Mouse (Mus musculus) lung, adult 2 months (tissue): ENCODE data around the gene Theg. TPM values are rescaled to one million over a fixed set of nuclear protein-coding genes. Genes with fewer than 3 reads are reported as not detected.

Source experiments
- DNase-seq: peaks from one replicate; pipeline ENCODE4 v3.0.0; 2022
- H3K4me1 ChIP-seq: fragments of 200-500 bp; 2 replicates; pipeline ENCODE4 v1.6.1; 2011; ENCODE audit warnings: low read length; ENCODE audit not compliant: control insufficient read depth, insufficient read depth
- H3K4me3 ChIP-seq: fragments of 200-500 bp; replicated peaks from 2 replicates; pipeline ENCODE3; 2011; ENCODE audit warnings: low read depth, mild to moderate bottlenecking, control low read depth, low read length; ENCODE audit errors: extremely low read depth
- CTCF ChIP-seq: fragments of 200-500 bp; IDR thresholded peaks from 2 replicates; pipeline ENCODE4 v1.5.1; 2011; ENCODE audit warnings: mild to moderate bottlenecking, low read length, control low read depth; ENCODE audit not compliant: insufficient read depth
- POLR2A ChIP-seq: fragments of 200-500 bp; IDR thresholded peaks from 2 replicates; pipeline ENCODE4 v1.6.1; 2011; ENCODE audit warnings: low read depth, mild to moderate bottlenecking, control low read depth, low read length, borderline replicate concordance; ENCODE audit errors: extremely low read depth
- WGBS: fragments of 180-500 bp; shearing (Covaris S2); methylation state at CpG from one replicate; pipeline ENCODE4 v1.1.7; 2018; 5-methylcytosine and 5-hydroxymethylcytosine counted together
- polyA plus RNA-seq: library from polyadenylated mRNA; depleted of rRNA; stranded (reverse); fragments of >200 nt; gene quantifications from 2 replicates; pipeline ENCODE4 v1.2.3, GENCODE M21; 2012

Theg gene
- polyA plus RNA-seq, 1 experiment = not detected

DNA sequence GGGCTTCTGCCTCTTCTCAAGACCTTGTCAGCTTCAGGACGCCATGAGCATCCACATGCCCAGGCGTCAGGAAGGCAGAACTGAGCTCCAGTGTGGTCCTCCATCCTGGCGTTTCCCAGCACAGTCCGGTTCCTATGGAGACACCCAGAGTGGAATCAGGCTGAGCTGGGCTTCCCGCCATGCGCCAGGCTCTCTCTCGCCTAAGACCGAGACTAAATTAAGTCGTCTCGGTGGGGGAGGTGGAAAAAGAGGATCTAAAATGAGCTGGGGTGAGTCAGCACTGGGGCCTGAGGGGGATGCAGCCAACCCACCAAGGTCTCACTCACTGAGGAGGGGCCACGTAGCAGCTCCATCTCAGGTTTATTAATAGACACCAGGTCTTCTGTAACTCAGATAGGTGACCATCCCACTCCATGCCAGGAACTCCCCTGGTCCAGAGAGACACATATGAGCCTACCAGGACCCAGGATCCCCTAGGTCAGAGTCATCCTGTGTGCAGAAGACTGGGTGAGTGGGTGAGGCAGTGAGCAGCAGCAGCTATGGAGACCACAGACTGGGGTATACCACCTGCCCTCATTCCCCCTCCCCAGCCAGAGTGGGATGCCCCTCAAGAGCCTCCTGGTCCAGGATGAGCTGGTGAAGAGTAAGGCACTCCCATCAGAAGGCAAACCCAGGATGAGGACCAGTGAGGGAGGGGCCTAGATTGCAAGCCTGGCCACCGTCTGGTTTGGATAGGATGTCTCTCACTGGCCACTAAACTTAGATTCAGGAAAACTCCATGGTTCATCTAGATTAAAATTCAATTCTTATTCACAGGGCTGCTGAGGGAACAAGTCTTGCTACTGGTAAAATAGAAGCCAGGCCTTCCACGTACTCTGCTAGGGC lies 10.2 kb upstream of the Theg start:
- DNase-seq = no peak
- Histone ChIP-seq H3K4me1 (no peaks in the 10 kb centered on the region), H3K4me3 (no peak overlapping the region)
- WGBS = 36% methylated on average over 13 of the region's 13 CpGs
- no peak for TF ChIP-seq CTCF
- no peak for TF ChIP-seq POLR2A

DNA sequence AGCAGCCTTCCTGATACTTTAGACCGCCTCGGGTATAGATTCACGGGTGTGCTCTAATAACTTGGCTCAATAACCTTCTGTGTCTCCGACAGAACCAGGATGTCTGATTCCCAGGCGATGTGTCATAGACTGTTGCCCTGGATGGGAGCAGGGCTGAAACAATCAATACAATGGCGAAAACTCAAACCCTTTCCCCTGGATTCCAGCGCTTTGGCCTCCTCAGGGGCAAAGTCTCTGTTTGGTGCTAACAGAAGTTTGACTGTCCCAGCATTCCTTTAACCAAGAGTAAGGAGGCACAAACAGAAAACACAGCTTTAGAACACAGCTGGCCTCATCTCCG lies 8.4 kb upstream of the Theg start:
- TF ChIP-seq CTCF (no peak), POLR2A (no peak)
- no peak for DNase-seq
- H3K4me1 ChIP-seq = no peaks in the 10 kb centered on the region
- 58% methylated on average over 8 of the region's 8 CpGs for WGBS
- H3K4me3 ChIP-seq = no peak overlapping the region

DNA sequence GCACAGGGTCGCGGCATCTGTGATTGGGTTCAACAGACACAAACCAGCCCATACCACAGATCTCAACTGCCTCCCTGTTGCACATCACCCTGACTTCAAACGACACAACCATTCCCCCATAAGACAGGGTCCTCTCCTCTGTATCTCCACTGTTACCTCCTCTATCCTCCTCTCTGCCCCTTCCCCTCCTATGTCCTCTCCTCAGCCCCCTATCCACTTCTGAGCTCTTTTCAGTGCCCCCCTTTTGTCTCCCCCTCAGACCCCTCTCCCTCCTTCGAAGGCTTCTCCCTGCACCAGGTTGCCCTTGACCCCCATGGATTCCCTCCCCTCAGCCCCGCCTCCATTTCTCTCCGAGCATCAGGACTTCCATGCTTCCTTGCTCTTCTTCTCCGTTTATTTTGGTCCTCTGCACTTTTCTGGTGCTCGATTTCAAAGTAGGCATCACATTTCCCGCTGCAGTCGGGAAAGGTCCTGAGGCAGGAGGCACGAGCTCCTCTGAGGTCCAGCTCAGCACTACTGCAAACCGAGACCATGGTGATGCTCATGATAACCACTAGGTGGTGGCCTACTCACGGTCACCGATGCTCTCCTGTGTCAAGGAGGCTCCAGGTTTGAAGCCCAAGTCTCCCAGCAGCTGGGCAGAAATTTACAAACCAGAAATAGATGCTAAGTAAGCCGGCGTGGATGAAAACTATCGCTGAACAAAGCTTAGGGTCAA lies 7.9 kb upstream of the Theg start:
- peak; percentile 32 for DNase-seq
- WGBS = 16% methylated on average over 17 of the region's 17 CpGs
- peak; percentile 97 for TF ChIP-seq CTCF
- TF ChIP-seq POLR2A = no peak
- H3K4me3 ChIP-seq = no peak overlapping the region
- no peaks in the 10 kb centered on the region for H3K4me1 ChIP-seq

DNA sequence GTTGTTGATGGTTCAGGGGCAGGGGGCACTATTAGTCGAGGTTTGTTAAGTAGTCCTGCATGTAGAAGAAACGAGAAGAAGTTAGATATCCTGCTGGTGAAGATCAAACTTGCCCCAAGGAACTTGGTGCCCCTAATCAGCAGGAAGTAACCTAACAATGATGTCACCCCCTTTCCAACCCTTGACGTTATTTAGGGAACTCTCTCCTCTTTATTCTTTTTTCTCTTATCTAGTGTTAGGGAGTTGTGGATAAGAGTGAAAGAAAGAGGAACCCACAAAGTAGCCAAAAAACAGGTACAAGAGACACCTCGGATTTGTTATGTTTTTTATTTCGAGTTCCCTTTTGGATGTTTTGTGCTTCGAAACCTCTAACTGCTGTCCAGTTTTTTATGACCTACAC lies 7.0 kb upstream of the Theg start:
- TF ChIP-seq POLR2A = no peak
- TF ChIP-seq CTCF = no peak
- Histone ChIP-seq H3K4me1 (no peaks in the 10 kb centered on the region), H3K4me3 (no peak overlapping the region)
- WGBS = 32% methylated on average over 6 of the region's 6 CpGs
- DNase-seq = no peak

DNA sequence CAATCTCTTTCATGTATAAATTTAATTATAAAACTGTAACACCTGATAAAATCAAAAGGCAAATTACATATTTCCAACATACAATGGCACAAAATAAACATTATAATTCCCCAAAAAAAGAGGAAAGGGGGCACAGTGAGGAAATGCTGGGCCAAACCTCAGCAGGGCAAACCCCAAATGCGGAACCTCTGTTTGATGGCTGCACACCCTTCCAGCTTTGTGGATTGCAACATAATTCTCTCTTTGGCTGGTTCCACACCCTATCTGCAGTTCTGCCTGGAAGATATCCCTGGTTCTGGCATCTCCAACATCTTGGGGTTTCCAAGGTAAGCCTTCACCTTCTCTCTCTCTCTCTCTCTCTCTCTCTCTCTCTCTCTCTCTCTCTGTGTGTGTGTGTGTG lies 3.6 kb upstream of the Theg start:
- WGBS = 71% methylated on average over 1 of the region's 1 CpGs
- Histone ChIP-seq H3K4me3 (no peak overlapping the region), H3K4me1 (no peaks in the 10 kb centered on the region)
- DNase-seq = no peak
- TF ChIP-seq CTCF = no peak
- no peak for TF ChIP-seq POLR2A

DNA sequence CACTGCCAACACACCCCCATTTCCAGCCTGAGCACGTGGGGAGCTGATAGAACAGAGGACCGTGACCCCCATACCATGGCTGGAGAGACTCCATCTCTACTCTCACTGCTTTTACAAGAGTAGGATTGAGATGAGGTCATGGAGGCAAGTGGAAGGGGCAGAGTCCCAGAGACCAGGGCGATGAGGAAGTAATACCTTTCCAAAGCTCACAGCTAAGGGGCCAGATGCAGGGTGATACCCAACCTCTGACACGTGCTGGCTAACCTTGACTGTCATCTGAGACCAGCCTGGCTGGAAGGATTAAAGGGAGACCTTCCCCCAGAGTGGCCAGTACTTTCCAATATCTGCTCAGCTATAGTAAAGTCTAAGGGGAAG lies 608 bp upstream of the Theg start:
- DNase-seq = no peak
- WGBS = 59% methylated on average over 4 of the region's 4 CpGs
- TF ChIP-seq CTCF = no peak
- no peak for TF ChIP-seq POLR2A
- Histone ChIP-seq H3K4me1 (no peaks in the 10 kb centered on the region), H3K4me3 (no peak overlapping the region)

DNA sequence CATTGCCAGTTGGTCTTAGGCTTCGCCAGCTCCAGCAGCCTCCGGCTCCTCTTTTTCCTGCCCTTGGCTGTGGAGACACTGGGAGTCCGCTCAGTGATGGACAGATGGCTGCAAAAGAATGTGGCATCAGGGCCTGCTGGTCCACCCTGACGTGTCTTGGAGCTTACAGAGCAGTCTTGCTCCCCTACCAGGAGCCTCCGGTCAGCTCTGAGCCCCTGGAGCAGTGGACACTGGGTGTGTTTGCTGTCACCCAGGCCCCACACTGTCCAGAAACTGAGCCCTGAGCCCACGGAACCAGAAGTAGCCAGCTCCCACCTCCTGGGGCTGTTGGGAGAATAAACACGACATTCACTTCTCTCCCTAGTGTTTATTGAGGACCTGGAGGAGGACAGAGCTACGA lies 888 bp downstream of the Theg start:
- TF ChIP-seq POLR2A = no peak
- WGBS = 64% methylated on average over 8 of the region's 8 CpGs

DNA sequence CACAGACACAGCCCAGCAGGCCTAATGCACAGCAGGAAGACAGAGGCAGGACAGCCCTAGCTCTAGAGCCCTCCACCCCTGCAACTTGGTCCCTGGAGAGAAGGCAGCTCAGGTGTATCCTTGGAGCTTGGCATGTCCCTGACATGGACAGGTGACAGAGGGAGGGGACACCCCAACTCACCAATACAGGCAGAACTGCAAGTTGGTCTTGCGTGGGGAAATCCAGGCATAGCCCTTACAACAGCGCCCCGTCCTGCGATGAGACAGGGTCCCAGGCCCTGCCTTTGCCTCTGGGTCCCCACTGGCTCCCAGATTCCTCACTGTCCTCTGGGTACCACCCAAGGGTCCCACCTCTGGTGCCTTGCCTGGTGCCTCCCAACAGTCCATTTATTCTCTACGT lies 1.4 kb downstream of the Theg start:
- 91% methylated on average over 5 of the region's 5 CpGs for WGBS
- TF ChIP-seq POLR2A (no peak), CTCF (no peak)
- no peak overlapping the region for H3K4me3 ChIP-seq
- no peak for DNase-seq
- H3K4me1 ChIP-seq = no peaks in the 10 kb centered on the region

More for the DNA sequence above, 888 bp downstream of the Theg start:
- no peak for DNase-seq
- Histone ChIP-seq H3K4me3 (no peak overlapping the region), H3K4me1 (no peaks in the 10 kb centered on the region)

DNA sequence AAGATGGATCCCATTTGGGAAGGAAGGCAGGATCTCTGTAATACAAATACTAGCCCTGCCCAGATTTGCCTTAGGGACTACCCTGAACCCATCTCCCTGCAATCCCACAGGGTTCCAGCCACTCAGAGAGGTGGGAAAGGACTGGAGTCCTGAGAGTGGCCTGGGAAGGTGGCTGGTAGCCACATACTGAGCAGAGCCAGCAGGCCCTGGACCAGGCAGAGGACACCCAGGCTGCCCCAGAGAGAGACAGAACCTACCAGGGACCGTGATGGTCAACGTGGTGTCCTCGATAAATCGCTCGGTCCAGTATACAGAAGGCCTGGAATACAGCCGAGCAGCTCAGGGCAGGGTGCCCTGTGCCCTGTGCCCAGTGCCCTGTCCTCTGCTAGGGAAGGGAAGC lies 2.0 kb downstream of the Theg start:
- WGBS = 84% methylated on average over 6 of the region's 6 CpGs
- Histone ChIP-seq H3K4me3 (no peak overlapping the region), H3K4me1 (no peaks in the 10 kb centered on the region)
- TF ChIP-seq CTCF (no peak), POLR2A (no peak)
- no peak for DNase-seq

DNA sequence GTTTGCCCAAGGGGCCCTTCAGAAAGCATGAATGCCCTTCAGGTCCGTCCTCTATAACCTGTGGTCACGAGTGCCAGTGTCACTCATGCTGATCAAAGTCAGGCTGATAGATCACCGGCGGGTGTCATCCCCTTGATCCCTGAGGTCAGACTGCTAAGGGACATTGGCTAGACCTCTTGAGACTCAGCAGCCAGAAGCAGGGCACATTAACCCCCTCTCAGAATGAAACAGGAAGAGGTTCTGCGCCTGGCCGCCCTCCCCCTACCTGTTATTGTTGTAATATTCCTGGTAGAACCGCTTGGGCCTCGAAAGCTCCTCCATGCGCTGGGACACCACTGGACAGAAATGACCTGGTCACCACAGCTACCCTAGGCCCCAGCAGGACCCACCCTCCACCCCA lies 2.7 kb downstream of the Theg start:
- WGBS = 53% methylated on average over 9 of the region's 9 CpGs
- Histone ChIP-seq H3K4me1 (no peaks in the 10 kb centered on the region), H3K4me3 (no peak overlapping the region)
- DNase-seq = no peak
- no peak for TF ChIP-seq CTCF
- no peak for TF ChIP-seq POLR2A
